ENCODE assay signal across 38 mouse cellular contexts in the genomic region with DNA sequence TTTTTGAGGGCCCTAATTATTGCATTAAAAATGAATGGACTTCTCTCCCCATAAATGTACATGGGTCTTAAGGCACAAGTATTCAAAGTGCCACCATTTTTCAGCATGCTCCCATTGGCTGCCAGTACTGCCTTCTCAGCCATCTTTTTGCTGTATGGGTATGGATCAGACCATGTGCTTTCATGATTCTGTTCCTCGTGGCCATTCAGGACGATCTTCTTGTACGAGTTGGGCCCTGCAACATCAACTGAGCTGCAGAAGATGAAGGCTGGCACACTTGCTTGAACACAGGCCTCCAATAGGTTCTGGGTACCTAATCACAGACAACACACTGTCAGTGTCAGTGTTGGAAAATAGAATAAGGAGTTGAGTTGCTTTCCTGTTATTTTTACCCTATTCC. TPM values are rescaled to one million over a fixed set of nuclear protein-coding genes. Genes with fewer than 3 reads are reported as not detected.
"Had no signal": no experiment of that assay in that cellular context is flagged by ENCODE, and none has a peak within 500 bp of the region (broad histone marks: within the 10 kb centered on the region; RNA-seq: fewer than 3 reads in every experiment).

No protein-coding gene starts in this region.

- DNase-seq: cerebellum, adult 9-11 months; cerebellum, postnatal 10 days; cerebellum, postnatal 14 days; cerebellum, postnatal 25 days; cerebellum, postnatal 36 days; embryo, embryonic 11 days; forebrain, postnatal 0 days; gastrocnemius, adult 2 months; gastrocnemius, postnatal 10 days; gastrocnemius, postnatal 14 days; gastrocnemius, postnatal 25 days; gastrocnemius, postnatal 36 days; heart, adult 18-20 months; heart, adult 2 months had no signal

- H3K4me3 ChIP-seq: embryonic facial prominence, embryonic 10.5 days; embryonic facial prominence, embryonic 12.5 days; embryonic facial prominence, embryonic 13.5 days; embryonic facial prominence, embryonic 15.5 days; erythroblast, embryonic 14.5 days; forebrain, embryonic 10.5 days; forebrain, embryonic 12.5 days; forebrain, embryonic 13.5 days; forebrain, embryonic 15.5 days; gastrocnemius, adult 2 months; heart, adult 2 months; heart, embryonic 10.5 days had no signal

- H3K4me2 ChIP-seq: embryonic facial prominence, embryonic 12.5 days; embryonic facial prominence, embryonic 13.5 days; embryonic facial prominence, embryonic 15.5 days; forebrain, embryonic 12.5 days; forebrain, embryonic 13.5 days; forebrain, embryonic 15.5 days had no signal

- ATAC-seq: forebrain, embryonic 13.5 days; forebrain, embryonic 14.5 days; forebrain, embryonic 15.5 days; forebrain, embryonic 16.5 days; forebrain, postnatal 0 days had no signal

- H3K4me1 ChIP-seq: embryonic facial prominence, embryonic 10.5 days; embryonic facial prominence, embryonic 12.5 days; embryonic facial prominence, embryonic 13.5 days; embryonic facial prominence, embryonic 15.5 days; forebrain, embryonic 10.5 days; forebrain, embryonic 12.5 days; forebrain, embryonic 13.5 days; forebrain, embryonic 15.5 days had no signal

- H3K27ac ChIP-seq: embryonic facial prominence, embryonic 10.5 days; embryonic facial prominence, embryonic 12.5 days; embryonic facial prominence, embryonic 13.5 days; embryonic facial prominence, embryonic 15.5 days; forebrain, embryonic 10.5 days; forebrain, embryonic 12.5 days; forebrain, embryonic 13.5 days; forebrain, embryonic 15.5 days; gastrocnemius, adult 2 months; heart, adult 2 months; heart, embryonic 10.5 days had no signal

- H3K9ac ChIP-seq: embryonic facial prominence, embryonic 12.5 days; embryonic facial prominence, embryonic 13.5 days; embryonic facial prominence, embryonic 15.5 days; forebrain, embryonic 12.5 days; forebrain, embryonic 13.5 days; forebrain, embryonic 15.5 days; forebrain, postnatal 0 days had no signal

- H3K27me3 ChIP-seq: embryonic facial prominence, embryonic 12.5 days; embryonic facial prominence, embryonic 13.5 days; embryonic facial prominence, embryonic 15.5 days; forebrain, embryonic 12.5 days; forebrain, embryonic 13.5 days; forebrain, embryonic 15.5 days had no signal

- H3K36me3 ChIP-seq: embryonic facial prominence, embryonic 10.5 days; embryonic facial prominence, embryonic 12.5 days; embryonic facial prominence, embryonic 13.5 days; embryonic facial prominence, embryonic 15.5 days; forebrain, embryonic 10.5 days; forebrain, embryonic 12.5 days; forebrain, embryonic 15.5 days; heart, embryonic 10.5 days had no signal

- H3K9me3 ChIP-seq: embryonic facial prominence, embryonic 10.5 days; embryonic facial prominence, embryonic 12.5 days; embryonic facial prominence, embryonic 13.5 days; embryonic facial prominence, embryonic 15.5 days; forebrain, embryonic 10.5 days; forebrain, embryonic 12.5 days; forebrain, embryonic 13.5 days; forebrain, embryonic 15.5 days; heart, embryonic 10.5 days had no signal

RNA-seq across cellular contexts. Expression of gene Hsd3b1, which starts 6.5 kb away (rescaled TPM):
- total RNA-seq: common myeloid progenitor, adult 5-6 weeks; forebrain, postnatal 0 days; gastrocnemius, adult 2 months; gastrocnemius, postnatal 10 days; gastrocnemius, postnatal 14 days; gastrocnemius, postnatal 25 days; gastrocnemius, postnatal 36 days; granulocyte monocyte progenitor cell, adult 5-6 weeks; heart, adult 18-20 months; heart, adult 2 months had no signal
- polyA plus RNA-seq: cortical plate, adult 2 months; embryonic facial prominence, embryonic 13.5 days; embryonic facial prominence, embryonic 14.5 days; embryonic facial prominence, embryonic 15.5 days; forebrain, embryonic 13.5 days; forebrain, embryonic 14.5 days; forebrain, embryonic 15.5 days; forebrain, embryonic 16.5 days; forebrain, postnatal 0 days; frontal cortex, adult 2 months; gonadal fat pad, adult 2 months had no signal

RNA-seq across cellular contexts. Expression of gene Hsd3b6, which starts 38.8 kb away (rescaled TPM):
- total RNA-seq: common myeloid progenitor, adult 5-6 weeks; forebrain, postnatal 0 days; gastrocnemius, adult 18-20 months; gastrocnemius, adult 2 months; gastrocnemius, adult 8-10 months; gastrocnemius, postnatal 10 days; gastrocnemius, postnatal 14 days; gastrocnemius, postnatal 25 days; gastrocnemius, postnatal 36 days; gastrocnemius, postnatal 4 days; granulocyte monocyte progenitor cell, adult 5-6 weeks; heart, adult 18-20 months; heart, adult 2 months had no signal
- polyA plus RNA-seq: cortical plate, adult 2 months; frontal cortex, adult 2 months; gonadal fat pad, adult 2 months; heart, adult 2 months had no signal

RNA-seq across cellular contexts. Expression of gene Hao2, which starts 40.0 kb away (rescaled TPM):
- total RNA-seq: common myeloid progenitor, adult 5-6 weeks; forebrain, postnatal 0 days; gastrocnemius, adult 2 months; gastrocnemius, adult 8-10 months; gastrocnemius, postnatal 10 days; gastrocnemius, postnatal 14 days; gastrocnemius, postnatal 25 days; gastrocnemius, postnatal 36 days; granulocyte monocyte progenitor cell, adult 5-6 weeks; heart, adult 18-20 months; heart, adult 2 months; heart, adult 8-10 months had no signal
- polyA plus RNA-seq: cortical plate, adult 2 months; embryonic facial prominence, embryonic 10.5 days; embryonic facial prominence, embryonic 11.5 days; embryonic facial prominence, embryonic 13.5 days; embryonic facial prominence, embryonic 14.5 days; embryonic facial prominence, embryonic 15.5 days; erythroblast, embryonic 14.5 days; forebrain, embryonic 10.5 days; forebrain, embryonic 11.5 days; forebrain, embryonic 14.5 days; forebrain, embryonic 15.5 days; forebrain, embryonic 16.5 days; forebrain, postnatal 0 days; frontal cortex, adult 2 months; heart, adult 2 months had no signal
